Mouse (Mus musculus): ENCODE measurements around the gene Hoxc8.

Hoxc8 gene

DNA sequence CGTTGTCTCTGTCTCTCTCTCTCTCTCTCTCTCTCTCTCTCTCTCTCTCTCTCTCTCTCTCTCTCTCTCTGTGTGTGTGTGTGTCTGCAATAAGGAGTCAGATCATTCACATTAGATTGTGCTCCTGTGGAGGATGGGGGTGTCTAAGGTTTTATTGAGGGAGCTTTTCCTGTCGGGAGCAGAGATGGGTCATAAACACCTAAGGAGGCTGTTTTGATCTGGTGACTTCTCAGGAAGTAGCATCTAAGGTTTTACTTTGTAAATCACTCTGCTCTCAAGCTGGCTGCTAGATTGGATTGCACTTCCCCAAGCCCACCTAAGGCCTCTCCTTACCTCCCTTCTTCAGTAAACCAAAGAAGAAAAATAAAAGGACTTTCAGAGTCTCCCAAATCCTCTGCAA, 33.7 kb downstream of the Hoxc8 start:
- ChIA-PET CTCF (interaction anchor here in 2 of 4 experiments (0.7 to 1.1 kb wide), 3 partner anchors 33 to 625 kb away, joined by 3 to 7 read pairs (median 3); no protein-coding TSS in a partner anchor), POLR2A (no interaction called here)

DNA sequence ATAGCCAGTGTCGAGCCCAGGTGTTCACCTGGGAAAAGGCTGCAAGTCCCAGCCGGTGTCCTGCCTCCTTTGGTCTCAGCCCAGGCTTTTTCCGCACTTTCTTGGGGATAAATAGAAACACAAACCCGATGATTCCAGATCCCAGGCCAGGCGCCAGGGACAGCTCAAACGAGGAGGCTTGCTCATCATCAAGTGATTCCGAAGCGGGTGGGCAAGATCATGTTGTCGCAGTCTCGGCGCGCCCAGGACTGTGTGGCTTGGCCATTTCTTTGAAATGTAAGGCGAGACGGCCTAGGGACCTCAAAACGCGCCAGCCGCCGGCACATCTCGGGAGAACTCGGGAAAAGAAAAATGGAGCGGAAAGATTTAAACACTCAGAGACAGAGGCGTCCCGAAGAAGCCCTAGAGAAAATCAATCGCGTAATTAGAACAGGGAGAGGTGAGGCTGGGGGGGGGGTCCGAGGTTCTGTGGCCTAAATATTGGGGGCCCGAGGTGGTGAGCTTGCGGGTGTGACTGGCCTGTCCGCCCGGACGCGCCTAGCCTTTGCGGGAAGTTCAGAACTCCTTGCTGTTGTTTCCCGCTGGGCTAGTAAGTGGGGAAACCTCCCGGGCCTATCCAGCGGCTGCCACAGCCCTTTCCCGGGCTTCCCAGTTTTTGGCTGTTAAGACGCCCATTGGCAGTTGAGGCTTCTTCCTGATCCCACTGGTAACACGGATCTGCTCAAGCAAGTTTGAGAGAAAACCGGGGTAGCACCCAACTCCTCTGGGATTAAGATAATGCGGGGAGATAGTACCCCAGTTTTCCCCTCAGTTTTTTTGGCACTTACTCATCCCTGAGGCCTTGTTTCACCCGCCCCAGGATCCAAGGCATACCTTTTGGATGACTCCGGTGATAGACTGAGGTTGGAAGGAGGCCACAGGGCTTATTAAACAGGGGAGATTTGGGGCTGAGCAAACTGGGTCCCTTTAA, 37.1 kb downstream of the Hoxc8 start:
- POLR2A ChIA-PET: interaction anchor here in 3 of 4 experiments (0.9 to 2.6 kb wide), 5 partner anchors 10 to 138 kb away, joined by 3 to 18 read pairs (median 6); no protein-coding TSS in a partner anchor
- CTCF ChIA-PET: interaction anchor here in 2 of 4 experiments (0.6 to 0.7 kb wide), 2 partner anchors 23 to 412 kb away, joined by 3 to 6 read pairs; no protein-coding TSS in a partner anchor

GRCm38 (mm10) chr15:103028916-103029512, 38.6 kb downstream of the Hoxc8 start:
- ChIA-PET POLR2A (no interaction called here), CTCF (no interaction called here)

GRCm38 (mm10) chr15:103030142-103030541, 39.7 kb downstream of the Hoxc8 start:
- ChIA-PET CTCF (no interaction called here), POLR2A (no interaction called here)

GRCm38 (mm10) chr15:103032167-103032566, 41.8 kb downstream of the Hoxc8 start:
- ChIA-PET CTCF (interaction anchor here in 3 of 4 experiments (0.6 to 1.1 kb wide), 6 partner anchors 21 to 349 kb away, joined by 3 to 5 read pairs (median 4); no protein-coding TSS in a partner anchor), POLR2A (interaction anchor here in 3 of 4 experiments (0.6 to 1.2 kb wide), 11 partner anchors 9 to 246 kb away, joined by 3 to 5 read pairs (median 3); no protein-coding TSS in a partner anchor)

- CTCF ChIA-PET: interaction anchor here (0.6 to 1.1 kb wide), 7 partner anchors 33 to 349 kb away, joined by 3 to 5 read pairs (median 3); partner anchors contain the start of gene Hoxc8 (in 1 of the 4)
- POLR2A ChIA-PET: interaction anchor here in 3 of 4 experiments (0.6 to 1.2 kb wide), 9 partner anchors 9 to 101 kb away, joined by 3 to 5 read pairs (median 3); no protein-coding TSS in a partner anchor
Measured at GRCm38 (mm10) chr15:103032646-103033575, 42.5 kb downstream of the Hoxc8 start.

DNA sequence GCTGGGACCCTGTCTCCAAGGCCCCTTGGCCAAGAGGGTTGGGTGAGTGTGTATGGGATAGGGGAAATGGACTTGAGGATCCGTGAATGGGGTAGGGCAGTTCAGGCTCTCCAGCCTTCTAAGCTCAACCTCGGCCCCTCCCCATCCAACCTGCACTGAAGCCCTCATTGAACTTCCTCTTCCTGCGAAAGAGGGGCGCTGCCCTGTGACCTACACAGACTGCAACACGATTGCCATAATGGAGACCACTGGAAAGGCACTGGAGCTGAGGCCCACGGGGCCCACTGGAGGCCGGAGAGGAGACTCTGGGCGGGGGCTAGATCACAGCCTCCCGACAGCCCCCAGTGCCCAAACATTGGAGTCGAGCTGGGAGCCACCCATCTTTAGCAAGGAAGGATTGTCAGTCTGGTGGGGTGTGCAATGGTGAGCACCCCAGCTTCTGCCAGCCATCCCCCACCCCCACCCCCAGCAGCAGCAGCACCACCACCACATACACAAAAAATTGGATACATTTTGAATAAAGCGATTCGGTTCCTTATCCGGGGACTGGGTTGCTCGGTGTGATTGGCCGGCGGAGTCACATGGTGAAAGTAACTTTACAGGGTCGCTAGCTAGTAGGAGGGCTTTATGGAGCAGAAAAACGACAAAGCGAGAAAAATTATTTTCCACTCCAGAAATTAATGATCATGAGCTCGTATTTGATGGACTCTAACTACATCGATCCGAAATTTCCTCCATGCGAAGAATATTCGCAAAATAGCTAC, 43.8 kb downstream of the Hoxc8 start:
- ChIA-PET POLR2A (interaction anchor here in 3 of 4 experiments (0.6 to 1.9 kb wide), 25 partner anchors 8 to 1731 kb away, joined by 3 to 7 read pairs (median 3); partner anchors contain the start of genes Copz1 (in 1 of the 3) and Tarbp2 (in 1 of the 3)), CTCF (interaction anchor here (0.5 to 2.3 kb wide), 11 partner anchors 21 to 444 kb away, joined by 3 to 7 read pairs (median 4); no protein-coding TSS in a partner anchor)

DNA sequence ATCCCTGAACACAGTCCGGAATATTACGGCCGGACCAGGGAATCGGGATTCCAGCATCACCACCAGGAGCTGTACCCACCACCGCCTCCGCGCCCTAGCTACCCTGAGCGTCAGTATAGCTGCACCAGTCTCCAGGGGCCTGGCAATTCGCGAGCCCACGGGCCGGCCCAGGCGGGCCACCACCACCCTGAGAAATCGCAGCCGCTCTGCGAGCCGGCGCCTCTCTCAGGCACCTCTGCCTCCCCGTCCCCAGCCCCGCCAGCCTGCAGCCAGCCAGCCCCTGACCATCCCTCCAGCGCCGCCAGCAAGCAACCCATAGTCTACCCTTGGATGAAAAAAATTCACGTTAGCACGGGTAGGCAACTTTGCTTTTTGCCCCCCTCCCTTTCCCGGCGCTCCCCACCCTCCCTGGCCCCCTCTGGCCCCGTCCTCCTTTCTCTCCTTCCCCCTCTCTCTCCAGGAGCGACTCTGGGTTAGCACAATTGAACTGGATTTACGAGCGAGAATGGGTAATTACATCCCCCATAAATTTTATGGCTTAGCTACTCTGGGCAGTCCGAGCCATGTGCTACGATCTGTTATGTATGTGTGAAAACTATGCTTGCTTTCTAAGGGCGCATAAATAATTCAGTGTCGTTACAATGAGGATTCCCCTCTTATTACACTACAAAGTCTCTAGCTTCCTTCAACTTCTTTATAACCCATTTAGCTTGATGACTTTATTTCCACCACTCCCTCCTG, 44.6 kb downstream of the Hoxc8 start:
- POLR2A ChIA-PET: interaction anchor here in 3 of 4 experiments (0.6 to 1.9 kb wide), 25 partner anchors 9 to 1732 kb away, joined by 3 to 7 read pairs (median 3); partner anchors contain the start of genes Copz1 (in 1 of the 3) and Tarbp2 (in 1 of the 3)
- CTCF ChIA-PET: interaction anchor here (0.6 to 2.3 kb wide), 11 partner anchors 22 to 444 kb away, joined by 3 to 7 read pairs (median 4); no protein-coding TSS in a partner anchor

GRCm38 (mm10) chr15:103035548-103035881, 45.1 kb downstream of the Hoxc8 start:
- CTCF ChIA-PET: interaction anchor here in 2 of 4 experiments (0.6 to 2.3 kb wide), 4 partner anchors 95 to 233 kb away, joined by 4 to 7 read pairs (median 4); no protein-coding TSS in a partner anchor
- POLR2A ChIA-PET: interaction anchor here in 2 of 4 experiments (0.8 to 1.8 kb wide), 8 partner anchors 9 to 237 kb away, joined by 3 to 6 read pairs (median 3); partner anchors contain the start of gene Copz1 (in 1 of the 2)

DNA sequence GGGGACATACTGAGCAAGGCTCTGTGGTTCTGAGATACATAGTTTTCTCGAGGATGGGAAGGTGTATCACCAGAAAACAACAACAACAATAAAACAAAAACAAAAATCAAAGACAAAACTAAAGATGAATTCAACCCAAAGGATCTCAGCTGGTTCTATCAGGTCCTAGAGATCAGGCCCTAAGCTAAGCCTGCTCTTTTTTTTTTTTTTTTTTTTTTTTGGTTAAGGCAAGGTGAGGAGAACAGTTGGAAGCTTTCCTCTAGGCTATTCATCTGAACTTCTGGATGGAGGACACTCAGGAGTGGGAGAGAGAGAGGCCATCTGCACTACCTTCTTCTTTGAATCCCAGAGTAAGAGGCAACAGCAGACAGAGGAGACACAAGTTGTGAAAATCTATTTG, 47.2 kb downstream of the Hoxc8 start:
- CTCF ChIA-PET: interaction anchor here in 2 of 4 experiments (0.6 to 1.3 kb wide), 2 partner anchors 134 to 145 kb away, joined by 3 read pairs; no protein-coding TSS in a partner anchor
- POLR2A ChIA-PET: no interaction called here

- CTCF ChIA-PET: interaction anchor here in 2 of 4 experiments (0.7 to 2.2 kb wide), 3 partner anchors 139 to 180 kb away, joined by 3 to 9 read pairs (median 6); no protein-coding TSS in a partner anchor
- POLR2A ChIA-PET: interaction anchor here in 2 of 4 experiments (0.7 to 4.2 kb wide), 6 partner anchors 12 to 415 kb away, joined by 3 to 18 read pairs (median 4); partner anchors contain the start of gene Nckap1l (in 1 of the 2)
Measured at GRCm38 (mm10) chr15:103038701-103039480, 48.5 kb downstream of the Hoxc8 start.

DNA sequence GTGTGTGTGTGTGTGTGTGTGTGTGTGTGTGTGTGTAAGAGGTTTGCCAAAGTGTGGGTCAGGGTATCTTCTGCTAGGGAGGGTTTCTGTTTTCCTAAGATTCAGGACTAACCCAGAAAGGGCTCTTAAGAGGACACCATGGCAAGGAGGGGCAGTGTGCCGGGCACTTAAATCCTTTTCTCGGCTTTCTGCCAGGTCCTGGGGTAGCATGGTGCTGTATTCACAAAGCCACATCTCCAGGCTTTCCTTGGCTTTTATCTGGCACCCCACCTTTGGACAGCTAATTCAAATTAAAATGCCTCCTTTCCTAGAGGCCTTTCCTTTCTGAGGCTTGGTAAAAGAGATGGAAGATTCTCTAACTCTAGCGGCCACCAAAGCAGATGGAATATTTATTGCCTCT, 49.2 kb downstream of the Hoxc8 start:
- ChIA-PET POLR2A (interaction anchor here in 3 of 4 experiments (0.6 to 4.2 kb wide), 12 partner anchors 8 to 414 kb away, joined by 3 to 18 read pairs (median 4); partner anchors contain the start of gene Nckap1l (in 1 of the 3)), CTCF (interaction anchor here in 2 of 4 experiments (0.7 to 2.2 kb wide), 2 partner anchors 138 to 181 kb away, joined by 6 to 9 read pairs; no protein-coding TSS in a partner anchor)

- POLR2A ChIA-PET: interaction anchor here (0.6 to 4.2 kb wide), 34 partner anchors 9 to 360 kb away, joined by 3 to 18 read pairs (median 4); partner anchors contain the start of gene Hoxc11 (in 1 of the 4)
- CTCF ChIA-PET: interaction anchor here (0.6 to 2.2 kb wide), 8 partner anchors 27 to 678 kb away, joined by 3 to 11 read pairs (median 3); partner anchors contain the start of gene Hoxc10 (in 1 of the 4)
Measured at GRCm38 (mm10) chr15:103040601-103041000, 50.2 kb downstream of the Hoxc8 start.

DNA sequence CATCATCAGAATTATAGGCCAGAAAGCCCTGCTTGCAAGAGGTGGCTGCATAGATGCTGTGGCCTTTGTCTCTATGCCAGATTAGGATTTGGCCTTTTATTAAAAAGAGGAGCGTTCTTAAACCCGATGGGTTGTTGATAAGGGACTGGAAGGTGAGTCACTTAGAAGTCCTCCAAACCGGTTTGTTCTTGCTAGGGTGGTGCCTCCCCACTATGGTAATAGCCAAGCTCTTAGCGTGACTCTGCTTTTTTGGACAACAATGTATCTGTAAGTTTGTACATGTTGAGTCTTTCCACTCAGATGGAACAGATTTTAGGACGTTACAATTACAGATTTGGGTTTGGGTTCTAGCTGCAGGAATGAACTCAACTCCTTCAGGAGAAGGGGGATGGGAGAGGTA, 51.2 kb downstream of the Hoxc8 start:
- CTCF ChIA-PET: interaction anchor here in 3 of 4 experiments (0.6 to 2.2 kb wide), 9 partner anchors 28 to 762 kb away, joined by 3 to 11 read pairs (median 3); partner anchors contain the start of genes Hoxc10 (in 2 of the 3) and Mfsd5 (in 1 of the 3)
- POLR2A ChIA-PET: interaction anchor here in 3 of 4 experiments (0.6 to 4.2 kb wide), 37 partner anchors 9 to 962 kb away, joined by 3 to 18 read pairs (median 4); partner anchors contain the start of gene Hoxc11 (in 1 of the 3)

All from embryonic stem cell, embryonic (primary cell).